Mouse (Mus musculus) MEL (cell line): ENCODE data around the gene Rhoq. TPM values are rescaled to one million over a fixed set of nuclear protein-coding genes. Genes with fewer than 3 reads are reported as not detected.

Experiments used
- DNase-seq: peaks from one replicate; pipeline ENCODE4 v3.0.0; 2011; ENCODE audit warnings: low read depth, low spot score
- H3K27ac ChIP-seq: 2 replicates; pipeline ENCODE4 v1.5.1; 2012; ENCODE audit warnings: low read depth, mild to moderate bottlenecking, control low read depth, low read length, moderate library complexity; ENCODE audit not compliant: control insufficient read depth
- H3K27me3 ChIP-seq, 2 experiments: fragments of 150-350 bp in 1 of 2; sonication (generic) in 1 of 2; 2 replicates each; pipeline ENCODE4 v1.6.1; 2012; ENCODE audit warnings: low read length in 2 of 2, mild to moderate bottlenecking in 2 of 2, improper control_type of control experiment in 1 of 2, moderate library complexity in 1 of 2; ENCODE audit not compliant: insufficient read depth in 2 of 2, control insufficient read depth in 1 of 2
- H3K36me3 ChIP-seq, 2 experiments: 2 replicates each; pipeline ENCODE4 v1.6.1; 2012 to 2014; ENCODE audit warnings: low read length in 2 of 2, improper control_type of control experiment in 1 of 2, inconsistent platforms in 1 of 2, mild to moderate bottlenecking in 1 of 2; ENCODE audit not compliant: insufficient read depth in 2 of 2, control insufficient read depth in 1 of 2
- H3K4me1 ChIP-seq, 2 experiments: fragments of 150-350 bp in 1 of 2; sonication (generic) in 1 of 2; 2 replicates each; pipeline ENCODE4 v1.6.1; 2012; ENCODE audit warnings: low read length in 2 of 2, improper control_type of control experiment in 1 of 2, mild to moderate bottlenecking in 1 of 2; ENCODE audit not compliant: insufficient read depth in 2 of 2, control insufficient read depth in 1 of 2
- H3K4me3 ChIP-seq, 2 experiments: fragments of 150-350 bp in 1 of 2; sonication (generic) in 1 of 2; 2 replicates each; pipeline ENCODE4 v1.5.1; 2012; ENCODE audit warnings: low read depth in 2 of 2, low read length in 2 of 2, mild to moderate bottlenecking in 2 of 2, moderate library complexity in 2 of 2, control low read depth in 1 of 2, improper control_type of control experiment in 1 of 2; ENCODE audit not compliant: control insufficient read depth in 1 of 2, insufficient read depth in 1 of 2
- H3K79me2 ChIP-seq: 2 replicates; pipeline ENCODE4 v1.6.1; 2012; ENCODE audit warnings: mild to moderate bottlenecking, low read length, moderate library complexity; ENCODE audit not compliant: control insufficient read depth, poor library complexity, insufficient read depth
- H3K9ac ChIP-seq: 2 replicates; pipeline ENCODE4 v1.6.1; 2012; ENCODE audit warnings: low read depth, mild to moderate bottlenecking, control low read depth, low read length, moderate library complexity; ENCODE audit not compliant: control insufficient read depth, poor library complexity, severe bottlenecking
- H3K9me3 ChIP-seq: fragments of 150-350 bp; sonication (generic); replicated peaks from 2 replicates; pipeline ENCODE4 v1.6.1; 2012; ENCODE audit warnings: mild to moderate bottlenecking, low read length, improper control_type of control experiment, moderate library complexity; ENCODE audit not compliant: insufficient read depth
- CHD2 ChIP-seq: IDR thresholded peaks from 2 replicates; pipeline ENCODE4 v1.6.1; 2011; ENCODE audit warnings: low read length, improper control_type of control experiment
- CTCF ChIP-seq, 3 experiments: IDR thresholded peaks in 2 of 3; conservative IDR thresholded peaks in 1 of 3; 2 replicates each; pipeline ENCODE4 v1.5.1; 2011 to 2012; ENCODE audit warnings: low read length in 3 of 3, low read depth in 2 of 3, mild to moderate bottlenecking in 2 of 3, improper control_type of control experiment in 1 of 3, inconsistent platforms in 1 of 3, mixed read lengths in 1 of 3, moderate library complexity in 1 of 3; ENCODE audit not compliant: control insufficient read depth in 1 of 3, insufficient read depth in 1 of 3, poor library complexity in 1 of 3, severe bottlenecking in 1 of 3
- EP300 ChIP-seq, 2 experiments: IDR thresholded peaks; 2 replicates each; pipeline ENCODE4 v1.6.1; 2011; ENCODE audit warnings: improper control_type of control experiment in 2 of 2, low read length in 2 of 2, low read depth in 1 of 2, mild to moderate bottlenecking in 1 of 2
- JUND ChIP-seq: IDR thresholded peaks from 2 replicates; pipeline ENCODE4 v1.6.1; 2011; ENCODE audit warnings: low read depth, mild to moderate bottlenecking, improper control_type of control experiment, low read length
- MAFK ChIP-seq: IDR thresholded peaks from 2 replicates; pipeline ENCODE4 v1.6.1; 2011; ENCODE audit warnings: low read depth, mild to moderate bottlenecking, low read length, improper control_type of control experiment, borderline replicate concordance
- MAX ChIP-seq: IDR thresholded peaks from 2 replicates; pipeline ENCODE4 v1.6.1; 2011; ENCODE audit warnings: low read length, improper control_type of control experiment
- MXI1 ChIP-seq: IDR thresholded peaks from 2 replicates; pipeline ENCODE4 v1.6.1; 2011; ENCODE audit warnings: mild to moderate bottlenecking, low read depth, low read length, improper control_type of control experiment
- NRF1 ChIP-seq: IDR thresholded peaks from 2 replicates; pipeline ENCODE4 v1.6.1; 2014; ENCODE audit warnings: low read depth, mild to moderate bottlenecking, inconsistent platforms, low read length, improper control_type of control experiment, moderate library complexity; ENCODE audit not compliant: poor library complexity, insufficient read depth, severe bottlenecking
- RAD21 ChIP-seq: IDR thresholded peaks from 2 replicates; pipeline ENCODE4 v1.6.1; 2011; ENCODE audit warnings: mild to moderate bottlenecking, low read depth, low read length, improper control_type of control experiment
- RCOR1 ChIP-seq: IDR thresholded peaks from 2 replicates; pipeline ENCODE4 v1.6.1; 2012; ENCODE audit warnings: low read depth, mild to moderate bottlenecking, inconsistent platforms, low read length, improper control_type of control experiment
- SMC3 ChIP-seq: IDR thresholded peaks from 2 replicates; pipeline ENCODE4 v1.6.1; 2011; ENCODE audit warnings: low read depth, low read length, improper control_type of control experiment
- TBP ChIP-seq: IDR thresholded peaks from 2 replicates; pipeline ENCODE4 v1.8.0; 2011; ENCODE audit warnings: low read depth, low read length, improper control_type of control experiment
- TCF12 ChIP-seq: IDR thresholded peaks from 2 replicates; pipeline ENCODE4 v1.6.1; 2014; ENCODE audit warnings: low read depth, mild to moderate bottlenecking, inconsistent platforms, low read length, improper control_type of control experiment, moderate library complexity
- USF1 ChIP-seq: IDR thresholded peaks from 2 replicates; pipeline ENCODE4 v1.6.1; 2014; ENCODE audit warnings: low read depth, mild to moderate bottlenecking, inconsistent platforms, low read length, improper control_type of control experiment, moderate library complexity
- USF2 ChIP-seq, 2 experiments: IDR thresholded peaks; 2 replicates each; pipeline ENCODE4 v1.6.1; 2011 to 2012; ENCODE audit warnings: improper control_type of control experiment in 2 of 2, low read length in 2 of 2, borderline replicate concordance in 1 of 2, inconsistent platforms in 1 of 2, low read depth in 1 of 2, mild to moderate bottlenecking in 1 of 2; ENCODE audit not compliant: insufficient read depth in 1 of 2
- ZKSCAN1 ChIP-seq: IDR thresholded peaks from 2 replicates; pipeline ENCODE4 v1.6.1; 2012; ENCODE audit warnings: low read depth, mild to moderate bottlenecking, inconsistent platforms, low read length, improper control_type of control experiment, moderate library complexity
- ZMIZ1 ChIP-seq: IDR thresholded peaks from 2 replicates; pipeline ENCODE4 v1.6.1; 2012; ENCODE audit warnings: low read depth, mild to moderate bottlenecking, inconsistent platforms, low read length, improper control_type of control experiment, moderate library complexity
- ZNF384 ChIP-seq: IDR thresholded peaks from 2 replicates; pipeline ENCODE4 v1.6.1; 2012; ENCODE audit warnings: low read depth, mild to moderate bottlenecking, inconsistent platforms, low read length, improper control_type of control experiment
- polyA plus RNA-seq, 2 experiments: library from polyadenylated mRNA; stranded (reverse) in 1 of 2; unstranded in 1 of 2; fragments of >175 nt in 1 of 2; fragments of >200 nt in 1 of 2; gene quantifications; 2 replicates each; pipeline versions ENCODE4 v1.2.1 to v1.2.4; 2012; ENCODE audit warnings: low replicate concordance in 2 of 2, low read depth in 1 of 2; ENCODE audit not compliant: insufficient read length in 2 of 2, insufficient read depth in 1 of 2, missing spikeins in 1 of 2
- total RNA-seq: library from RNA; depleted of rRNA; stranded (reverse); fragments of 300-350 nt; gene quantifications from 2 replicates; pipeline ENCODE4 v1.2.3, GENCODE M21; 2012

Gene Rhoq
- total and polyA plus RNA-seq, 3 experiments = 3.1 to 34.9 (median 9.4) TPM

DNA sequence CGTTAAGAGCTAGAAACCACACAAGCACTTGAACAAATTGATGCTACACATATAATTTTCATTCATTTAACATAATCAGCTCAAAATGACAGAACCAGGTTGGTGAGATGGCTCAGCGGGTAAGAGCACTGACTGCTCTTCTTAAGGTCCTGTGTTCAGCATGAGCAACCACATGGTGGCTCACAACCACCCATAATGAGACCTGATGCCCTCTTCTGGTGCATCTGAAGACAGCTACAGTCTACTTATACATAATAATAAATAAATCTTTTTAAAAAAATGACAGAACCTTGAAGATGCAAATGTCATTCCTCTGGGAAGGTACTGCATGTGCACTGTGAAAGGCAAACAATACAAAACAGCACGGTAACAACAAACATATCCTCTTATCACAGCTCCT, 46.1 kb downstream of the Rhoq start:
- DNase-seq = peak; percentile 17
- H3K4me1 ChIP-seq = no peaks in the 10 kb centered on the region
- H3K9ac ChIP-seq = no peak overlapping the region
- no peaks in the 10 kb centered on the region for H3K36me3 ChIP-seq
- H3K79me2 ChIP-seq = no peaks in the 10 kb centered on the region
- no peak overlapping the region for H3K4me3 ChIP-seq
- no peak overlapping the region for H3K27ac ChIP-seq
- no peaks in the 10 kb centered on the region for H3K9me3 ChIP-seq
- TF ChIP-seq RAD21 (no peak), MAFK (no peak), SMC3 (peak; percentile 19; the same call in 1 of the 2 replicates), CTCF (IDR thresholded peaks at IDR 0.05 in 2 of 3, conservative IDR thresholded peaks at IDR 0.05 in 1 of 3; ENCODE audit: control insufficient read depth in 1 of 3, insufficient read depth in 1 of 3, low read depth in 2 of 3, low read length in 3 of 3, poor library complexity in 1 of 3, severe bottlenecking in 1 of 3) (peak in 2 of 3 experiments; percentile 16 to 45; a peak in 4 of 6 replicates)
- H3K27me3 ChIP-seq = no peaks in the 10 kb centered on the region

DNA sequence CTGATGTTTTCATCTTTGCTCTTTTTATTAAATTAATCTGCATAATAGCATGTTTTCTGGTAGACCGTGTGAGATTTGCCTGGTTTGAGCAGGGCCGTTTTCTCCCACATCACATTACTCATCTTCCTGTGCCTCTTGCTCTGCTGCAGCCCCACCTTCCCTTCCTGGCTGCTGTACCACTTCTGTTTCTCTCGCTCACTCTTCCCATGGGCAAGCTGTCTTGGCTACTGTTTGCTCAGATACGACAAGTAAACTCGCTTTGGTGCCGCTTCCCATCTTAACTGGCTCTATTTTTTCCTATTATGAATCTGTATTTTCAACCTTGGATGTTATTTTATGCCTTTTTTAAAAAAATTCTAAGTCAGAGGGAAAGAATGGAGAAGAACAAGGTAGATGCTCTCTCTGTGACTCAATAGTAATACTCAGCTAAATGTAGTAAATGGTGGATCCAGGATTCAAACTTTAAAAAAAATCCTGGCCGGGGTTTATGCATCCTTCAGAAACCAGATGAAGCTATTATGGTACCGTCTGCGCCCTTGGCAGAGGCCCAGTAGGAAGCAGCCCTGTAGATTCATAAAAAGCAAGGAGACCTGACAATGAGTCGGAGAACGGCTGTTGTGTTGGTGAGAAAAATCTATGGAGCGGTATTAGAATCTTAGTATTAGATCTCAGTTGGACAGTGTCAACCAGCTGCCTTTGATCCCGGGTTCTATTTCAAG, 48.6 kb downstream of the Rhoq start:
- Histone ChIP-seq H3K36me3 (no peaks in the 10 kb centered on the region), H3K4me1 (no peaks in the 10 kb centered on the region), H3K27ac (no peak overlapping the region), H3K9me3 (no peaks in the 10 kb centered on the region), H3K4me3 (no peak overlapping the region), H3K27me3 (no peaks in the 10 kb centered on the region), H3K79me2 (no peaks in the 10 kb centered on the region), H3K9ac (no peak overlapping the region)
- TF ChIP-seq TBP = no peak
- no peak for TF ChIP-seq CHD2
- no peak for TF ChIP-seq TCF12
- no peak for DNase-seq

DNA sequence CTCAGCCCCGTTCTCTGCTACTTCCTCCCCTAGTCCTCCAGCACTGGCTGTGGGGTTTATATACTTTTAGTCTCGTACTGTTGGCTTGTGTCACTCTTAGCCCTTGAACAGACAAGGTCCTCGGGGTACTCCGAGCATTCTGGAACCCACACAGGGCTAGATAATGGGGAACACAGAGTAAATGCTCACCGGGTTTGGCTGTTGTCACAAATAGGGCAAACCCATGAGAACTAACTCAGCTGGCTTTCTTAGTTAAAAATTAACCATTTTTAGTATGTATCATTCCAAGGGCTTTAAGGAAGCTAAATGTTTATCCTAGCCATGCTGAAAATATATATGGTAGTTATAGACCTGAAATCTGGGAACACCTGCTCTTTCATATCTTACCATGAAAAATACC, 56.8 kb downstream of the Rhoq start:
- Histone ChIP-seq H3K4me1 (peaks cover 0 to 2% of the 10 kb centered on the region in 2 experiments; a peak in 2 of 4 replicates), H3K9ac (no peak overlapping the region), H3K4me3 (no peak overlapping the region), H3K36me3 (peaks cover 0 to 2% of the 10 kb centered on the region in 2 experiments; a peak in 1 of 4 replicates), H3K27me3 (no peaks in the 10 kb centered on the region), H3K79me2 (no peaks in the 10 kb centered on the region), H3K27ac (no peak overlapping the region), H3K9me3 (no peaks in the 10 kb centered on the region)
- TF ChIP-seq ZNF384 (no peak), TBP (no peak), MAX (no peak), USF2 (IDR thresholded peaks at IDR 0.05; ENCODE audit: borderline replicate concordance in 1 of 2, insufficient read depth in 1 of 2, low read depth in 1 of 2, low read length in 2 of 2) (no peak), JUND (no peak), RCOR1 (no peak), NRF1 (no peak), TCF12 (no peak), MXI1 (no peak), ZMIZ1 (no peak), USF1 (no peak), EP300 (IDR thresholded peaks at IDR 0.05; ENCODE audit: low read depth in 1 of 2, low read length in 2 of 2) (no peak), ZKSCAN1 (no peak)
- DNase-seq = no peak
